Mouse (Mus musculus) lung, postnatal 0 days (tissue): ENCODE data around the gene Pdyn. TPM values are rescaled to one million over a fixed set of nuclear protein-coding genes. Genes with fewer than 3 reads are reported as not detected.

Experiments used
- ATAC-seq: fragments of 200-750 bp; cut with Nextera tagmentation; 2 replicates; pipeline ENCODE4 v1.8.0; 2017; ENCODE audit warnings: moderate library complexity
- DNase-seq: peaks from one replicate; pipeline ENCODE4 v3.0.0-alpha.2; 2016; ENCODE audit warnings: low spot score
- H3K27ac ChIP-seq: fragments of 300-500 bp; sonication (generic); 2 replicates; pipeline ENCODE4 v1.5.1; 2014; ENCODE audit warnings: antibody characterized with exemption, mild to moderate bottlenecking, low read length, mixed read lengths
- H3K27me3 ChIP-seq: fragments of 300-500 bp; sonication (generic); replicated peaks from 2 replicates; pipeline ENCODE4 v1.6.1; 2014; ENCODE audit warnings: low read length, mixed read lengths; ENCODE audit not compliant: insufficient read depth
- H3K36me3 ChIP-seq: fragments of 300-500 bp; sonication (generic); 2 replicates; pipeline ENCODE4 v1.6.1; 2014; ENCODE audit warnings: low read length, mixed read lengths; ENCODE audit not compliant: insufficient read depth
- H3K4me1 ChIP-seq: fragments of 300-500 bp; sonication (generic); 2 replicates; pipeline ENCODE4 v1.6.1; 2014; ENCODE audit warnings: antibody characterized with exemption, low read depth, low read length, mixed read lengths; ENCODE audit not compliant: insufficient read depth
- H3K4me2 ChIP-seq: fragments of 300-500 bp; sonication (generic); replicated peaks from 2 replicates; pipeline ENCODE4 v1.6.1; 2014; ENCODE audit warnings: low read depth, mild to moderate bottlenecking, low read length, moderate library complexity, mixed read lengths
- H3K4me3 ChIP-seq: fragments of 300-500 bp; sonication (generic); 2 replicates; pipeline ENCODE4 v1.5.1; 2014; ENCODE audit warnings: low read depth, low read length
- H3K9ac ChIP-seq: fragments of 300-500 bp; sonication (generic); replicated peaks from 2 replicates; pipeline ENCODE4 v1.6.1; 2014; ENCODE audit warnings: low read depth, mild to moderate bottlenecking
- H3K9me3 ChIP-seq: fragments of 300-500 bp; sonication (generic); 2 replicates; pipeline ENCODE4 v1.6.1; 2016; ENCODE audit warnings: low read length, mixed read lengths
- CTCF ChIP-seq: IDR thresholded peaks from 2 replicates; pipeline ENCODE4 v1.5.1; 2016; ENCODE audit warnings: antibody characterized with exemption, mild to moderate bottlenecking
- EP300 ChIP-seq: IDR thresholded peaks from 2 replicates; pipeline ENCODE4 v1.6.1; 2016; ENCODE audit warnings: antibody characterized with exemption, mild to moderate bottlenecking, control low read depth
- WGBS: fragments of 180-500 bp; shearing (Covaris S2); extraction: QIAGEN DNeasy Blood & Tissue Kit; methylation state at CpG from one replicate; pipeline ENCODE4 v1.1.7; 2014; 5-methylcytosine and 5-hydroxymethylcytosine counted together
- polyA plus RNA-seq: library from polyadenylated mRNA; unstranded; fragments of >200 nt; fragmentation: Nextera tagmentation; extraction: Ambion mirVana; gene quantifications from 2 replicates; pipeline ENCODE4 v1.2.1, GENCODE M21; 2015

The Pdyn gene
- polyA plus RNA-seq, 1 experiment from 2014 or later, result not detected

GRCm38 (mm10) chr2:129713026-129713544 is 13.4 kb upstream of the Pdyn start:
- H3K4me3 ChIP-seq, result no peak overlapping the region
- no peaks in the 10 kb centered on the region for H3K27me3 ChIP-seq
- no peak overlapping the region for H3K27ac ChIP-seq
- no peak overlapping the region for H3K9ac ChIP-seq
- DNase-seq (no peak), ATAC-seq (no peak)
- H3K9me3 ChIP-seq, result no peaks in the 10 kb centered on the region
- TF ChIP-seq CTCF, result no peak
- TF ChIP-seq EP300, result no peak
- H3K36me3 ChIP-seq, result no peaks in the 10 kb centered on the region
- no peaks in the 10 kb centered on the region for H3K4me1 ChIP-seq
- no peak overlapping the region for H3K4me2 ChIP-seq
- WGBS, result 60% methylated on average over 5 of the region's 5 CpGs

GRCm38 (mm10) chr2:129696059-129696458 is 3.6 kb downstream of the Pdyn start:
- no peak overlapping the region for H3K27ac ChIP-seq
- no peak overlapping the region for H3K9ac ChIP-seq
- peak; percentile 54 for DNase-seq
- no peak overlapping the region for H3K4me2 ChIP-seq
- no peak for ATAC-seq
- no peak overlapping the region for H3K4me3 ChIP-seq
- TF ChIP-seq EP300 (no peak), CTCF (peak; percentile 78)
- WGBS, result 7% methylated on average over 4 of the region's 4 CpGs
- H3K9me3 ChIP-seq, result no peaks in the 10 kb centered on the region
- no peaks in the 10 kb centered on the region for H3K36me3 ChIP-seq
- H3K4me1 ChIP-seq, result no peaks in the 10 kb centered on the region
- peaks cover 9% of the 10 kb centered on the region; the same call in 1 of the 2 replicates for H3K27me3 ChIP-seq

- no peak for ATAC-seq
- no peak for DNase-seq
- no peak overlapping the region for H3K9ac ChIP-seq
- no peak for TF ChIP-seq CTCF
- no peak for TF ChIP-seq EP300
- H3K9me3 ChIP-seq, result no peaks in the 10 kb centered on the region
- no peak overlapping the region for H3K4me3 ChIP-seq
- H3K27ac ChIP-seq, result no peak overlapping the region
- H3K4me1 ChIP-seq, result no peaks in the 10 kb centered on the region
- 36% methylated on average over 6 of the region's 6 CpGs for WGBS
- no peaks in the 10 kb centered on the region for H3K36me3 ChIP-seq
- no peak overlapping the region for H3K4me2 ChIP-seq
- H3K27me3 ChIP-seq, result peaks cover 2% of the 10 kb centered on the region; the same call in 1 of the 2 replicates
These were observed 5.3 kb downstream of the Pdyn start for GRCm38 (mm10) chr2:129694303-129694702.

- no peak for ATAC-seq
- no peaks in the 10 kb centered on the region for H3K4me1 ChIP-seq
- DNase-seq, result no peak
- no peak overlapping the region for H3K4me2 ChIP-seq
- no peaks in the 10 kb centered on the region for H3K27me3 ChIP-seq
- H3K27ac ChIP-seq, result no peak overlapping the region
- no peaks in the 10 kb centered on the region for H3K9me3 ChIP-seq
- H3K36me3 ChIP-seq, result no peaks in the 10 kb centered on the region
- no peak overlapping the region for H3K9ac ChIP-seq
- WGBS, result 77% methylated on average over 8 of the region's 8 CpGs
- TF ChIP-seq CTCF (no peak), EP300 (no peak)
- no peak overlapping the region for H3K4me3 ChIP-seq
These were observed 7.0 kb downstream of the Pdyn start for GRCm38 (mm10) chr2:129692694-129693093.

- WGBS, result 70% methylated on average over 7 of the region's 7 CpGs
- no peak for ATAC-seq
These were observed 9.9 kb downstream of the Pdyn start for GRCm38 (mm10) chr2:129689694-129690093.

GRCm38 (mm10) chr2:129688036-129688625 is 11.5 kb downstream of the Pdyn start:
- TF ChIP-seq EP300 (no peak), CTCF (no peak)
- Histone ChIP-seq H3K9me3 (no peaks in the 10 kb centered on the region), H3K36me3 (no peaks in the 10 kb centered on the region), H3K27ac (no peak overlapping the region), H3K9ac (no peak overlapping the region), H3K4me1 (no peaks in the 10 kb centered on the region), H3K4me2 (no peak overlapping the region), H3K4me3 (no peak overlapping the region), H3K27me3 (no peaks in the 10 kb centered on the region)
- ATAC-seq (no peak), DNase-seq (no peak)
- 87% methylated on average over 28 of the region's 28 CpGs for WGBS

More at GRCm38 (mm10) chr2:129689694-129690093, 9.9 kb downstream of the Pdyn start:
- Histone ChIP-seq H3K27me3 (no peaks in the 10 kb centered on the region), H3K4me3 (no peak overlapping the region), H3K27ac (no peak overlapping the region), H3K36me3 (no peaks in the 10 kb centered on the region), H3K9ac (no peak overlapping the region), H3K4me1 (no peaks in the 10 kb centered on the region), H3K9me3 (no peaks in the 10 kb centered on the region), H3K4me2 (no peak overlapping the region)
- TF ChIP-seq EP300 (no peak), CTCF (no peak)
- DNase-seq, result no peak

- Histone ChIP-seq H3K9ac (no peak overlapping the region), H3K4me1 (no peaks in the 10 kb centered on the region), H3K27me3 (no peaks in the 10 kb centered on the region), H3K36me3 (no peaks in the 10 kb centered on the region), H3K4me2 (no peak overlapping the region), H3K27ac (no peak overlapping the region), H3K4me3 (no peak overlapping the region), H3K9me3 (no peaks in the 10 kb centered on the region)
- 39% methylated on average over 10 of the region's 10 CpGs for whole genome bisulfite sequencing
- DNase-seq (no peak), ATAC-seq (no peak)
- TF ChIP-seq EP300, result no peak
- TF ChIP-seq CTCF, result no peak
These were observed 12.7 kb downstream of the Pdyn start for GRCm38 (mm10) chr2:129686908-129687307.
